Mouse (Mus musculus) bone marrow macrophage, adult 2 months (primary cell): ENCODE data around the gene Msi2.

Experiments
- CTCF ChIP-seq: IDR thresholded peaks from 2 replicates; pipeline ENCODE4 v1.5.1; 2012; ENCODE audit warnings: low read depth, mild to moderate bottlenecking, low read length, moderate library complexity
- POLR2A ChIP-seq: IDR thresholded peaks from 2 replicates; pipeline ENCODE4 v1.6.1; 2012; ENCODE audit warnings: mild to moderate bottlenecking, low read depth, low read length, borderline replicate concordance

DNA sequence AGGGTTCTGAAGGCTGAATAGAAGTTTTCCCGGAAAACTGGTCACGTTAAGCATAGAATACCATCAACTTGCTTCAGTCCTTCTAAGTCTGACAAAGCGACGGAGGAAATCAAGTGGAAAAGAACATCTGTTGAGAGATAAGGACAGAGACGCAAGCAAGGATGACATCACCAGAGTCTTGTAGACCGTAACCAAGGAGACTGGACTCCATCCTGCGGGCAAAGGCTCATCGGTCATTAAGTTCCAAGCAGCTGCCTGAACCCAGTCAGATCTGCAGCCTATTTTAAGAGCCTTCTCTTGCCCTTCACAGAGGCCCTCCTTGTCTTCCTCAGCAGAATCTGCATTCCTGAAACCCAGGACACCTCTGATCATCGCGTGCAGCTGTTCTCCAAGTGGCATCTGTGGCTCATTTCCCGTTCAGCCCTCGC is 113.2 kb downstream of the Msi2 start:
- TF ChIP-seq CTCF: no peak
- TF ChIP-seq POLR2A: no peak
